ENCODE assay signal across 17 mouse cellular contexts in genomic region chr19:53217837-53218236, GRCm38 (mm10).
DNase-seq lines count a peak whose midpoint lies in the region; ATAC-seq and TF ChIP-seq lines count a peak whose summit lies in the region.
"Had no signal": no experiment of that assay in that cellular context is flagged by ENCODE, and none has a peak within 500 bp of the region (broad histone marks: within the 10 kb centered on the region; RNA-seq: fewer than 3 reads in every experiment).

No protein-coding gene starts in this region.

- WGBS in heart, embryonic 12.5 days, result 51% methylated on average over 8 of the region's 8 CpGs
- 90% methylated on average over 8 of the region's 8 CpGs for WGBS in hindbrain, postnatal 0 days

- peaks cover 31% of the 10 kb centered on the region for H3K36me3 ChIP-seq in heart, embryonic 12.5 days
- H3K36me3 ChIP-seq in hindbrain, postnatal 0 days (ENCODE audit: insufficient read depth, low read length), result no peaks in the 10 kb centered on the region

- TF ChIP-seq CTCF in hindbrain, postnatal 0 days (IDR thresholded peaks at IDR 0.05; ENCODE audit: low read depth), result no peak

- no peaks in the 10 kb centered on the region for H3K27me3 ChIP-seq in heart, embryonic 12.5 days (replicated peaks)
- no peaks in the 10 kb centered on the region for H3K27me3 ChIP-seq in hindbrain, postnatal 0 days (ENCODE audit: insufficient read depth, low read length)
- H3K27me3 ChIP-seq: limb, embryonic 12.5 days; megakaryocyte, embryonic 14.5 days had no signal

- peak overlapping the region; percentile 68 for H3K27ac ChIP-seq in heart, embryonic 12.5 days (ENCODE audit: poor library complexity, severe bottlenecking)
- no peak overlapping the region for H3K27ac ChIP-seq in hindbrain, postnatal 0 days
- H3K27ac ChIP-seq: embryonic facial prominence, embryonic 10.5 days; left cerebral cortex, adult 2 months; limb, embryonic 12.5 days; liver, embryonic 14.5 days had no signal

- H3K4me2 ChIP-seq in heart, embryonic 12.5 days, result no peak overlapping the region
- no peak overlapping the region for H3K4me2 ChIP-seq in hindbrain, postnatal 0 days (ENCODE audit: low read depth, low read length)
- H3K4me2 ChIP-seq: limb, embryonic 12.5 days had no signal

- H3K4me1 ChIP-seq in heart, embryonic 12.5 days (replicated peaks), result peaks cover 50% of the 10 kb centered on the region
- H3K4me1 ChIP-seq in hindbrain, postnatal 0 days (ENCODE audit: insufficient read depth, low read length), result no peaks in the 10 kb centered on the region
- H3K4me1 ChIP-seq: embryonic facial prominence, embryonic 10.5 days; limb, embryonic 12.5 days had no signal

- intact Hi-C loops in heart, postnatal 25 days (cut with DNase I), result loop anchor here (5.0 kb wide), 1 partner anchor 36 kb away; no protein-coding TSS in a partner anchor

- no peak for ATAC-seq in heart, embryonic 12.5 days (ENCODE audit: insufficient number of reproducible peaks, low FRiP score)
- no peak for ATAC-seq in hindbrain, postnatal 0 days
- no peak for ATAC-seq in erythroblast, adult 5-6 weeks (replicated peaks; ENCODE audit: low FRiP score, poor library complexity, severe bottlenecking)
- ATAC-seq: CD4-positive, CD25-positive, alpha-beta regulatory T cell, adult 4 months; forebrain, postnatal 0 days; lung, postnatal 0 days had no signal

- no peaks in the 10 kb centered on the region for H3K9me3 ChIP-seq in heart, embryonic 12.5 days (replicated peaks)
- H3K9me3 ChIP-seq in hindbrain, postnatal 0 days (ENCODE audit: low read length), result no peaks in the 10 kb centered on the region
- H3K9me3 ChIP-seq: embryonic facial prominence, embryonic 10.5 days; limb, embryonic 12.5 days; megakaryocyte, embryonic 14.5 days had no signal

- no peak overlapping the region for H3K4me3 ChIP-seq in heart, embryonic 12.5 days
- no peak overlapping the region for H3K4me3 ChIP-seq in hindbrain, postnatal 0 days (ENCODE audit: low read length)
- H3K4me3 ChIP-seq: embryonic facial prominence, embryonic 10.5 days; left cerebral cortex, adult 2 months; limb, embryonic 12.5 days; megakaryocyte, embryonic 14.5 days had no signal

- DNase-seq in heart, postnatal 25 days (ENCODE audit: low spot score), result no peak
- peak; percentile 46 for DNase-seq in adrenal gland, postnatal 10 days
- DNase-seq in gastrocnemius, adult 8-10 months (ENCODE audit: low spot score in 2 of 2), result peak; percentile 48 to 68
- peak; percentile 38 for DNase-seq in kidney, postnatal 14 days
- no peak for DNase-seq in hindbrain, postnatal 0 days (ENCODE audit: low spot score)
- DNase-seq: cerebellum, adult 11 months; cerebellum, postnatal 25 days; forebrain, postnatal 0 days had no signal

- peak overlapping the region; percentile 55 for H3K9ac ChIP-seq in heart, embryonic 12.5 days
- H3K9ac ChIP-seq in hindbrain, postnatal 0 days (replicated peaks; ENCODE audit: low read length), result no peak overlapping the region
- H3K9ac ChIP-seq: forebrain, postnatal 0 days; limb, embryonic 12.5 days; liver, embryonic 14.5 days had no signal

Comparison
In these comparisons a context has a peak if more than half of its experiments do, and no peak if none do; other contexts are left out.
1. DNase-seq: peak in adrenal gland, postnatal 10 days (single experiment), gastrocnemius, adult 8-10 months (2 of 2) and kidney, postnatal 14 days (single experiment); none in heart, postnatal 25 days (single experiment) and hindbrain, postnatal 0 days (single experiment).